Mouse (Mus musculus) midbrain, embryonic 11.5 days (tissue): ENCODE results near the gene Otof. TPM values are rescaled to one million over a fixed set of nuclear protein-coding genes. Genes with fewer than 3 reads are reported as not detected.

Experiments
- ATAC-seq: fragments of 200-750 bp; cut with Nextera tagmentation; 2 replicates; pipeline ENCODE4 v1.8.0; 2017; ENCODE audit warnings: moderate TSS enrichment, moderate library complexity; ENCODE audit not compliant: low FRiP score
- DNase-seq: peaks from one replicate; pipeline ENCODE4 v3.0.0; 2015; ENCODE audit warnings: low spot score; ENCODE audit errors: missing footprints
- H3K27ac ChIP-seq: fragments of 300-500 bp; sonication (generic); 2 replicates; pipeline ENCODE4 v1.5.1; 2014; ENCODE audit warnings: low read depth, low read length
- H3K27me3 ChIP-seq: fragments of 300-500 bp; sonication (generic); 2 replicates; pipeline ENCODE4 v1.6.1; 2014; ENCODE audit warnings: mild to moderate bottlenecking, low read length, moderate library complexity, mixed read lengths; ENCODE audit not compliant: control insufficient read depth, insufficient read depth
- H3K36me3 ChIP-seq: fragments of 300-500 bp; sonication (generic); 2 replicates; pipeline ENCODE4 v1.6.1; 2014; ENCODE audit warnings: mild to moderate bottlenecking, low read length, moderate library complexity, mixed read lengths; ENCODE audit not compliant: control insufficient read depth, insufficient read depth
- H3K4me1 ChIP-seq: fragments of 300-500 bp; sonication (generic); 2 replicates; pipeline ENCODE4 v1.6.1; 2014; ENCODE audit warnings: low read length; ENCODE audit not compliant: control insufficient read depth, insufficient read depth
- H3K4me2 ChIP-seq: fragments of 300-500 bp; sonication (generic); 2 replicates; pipeline ENCODE4 v1.6.1; 2014; ENCODE audit warnings: mild to moderate bottlenecking, moderate library complexity
- H3K4me3 ChIP-seq: fragments of 300-500 bp; sonication (generic); 2 replicates; pipeline ENCODE4 v1.5.1; 2014; ENCODE audit warnings: low read depth, low read length
- H3K9ac ChIP-seq: fragments of 300-500 bp; sonication (generic); 2 replicates; pipeline ENCODE4 v1.6.1; 2014; ENCODE audit warnings: low read length
- H3K9me3 ChIP-seq: fragments of 300-500 bp; sonication (generic); 2 replicates; pipeline ENCODE4 v1.6.1; 2016; ENCODE audit warnings: low read length; ENCODE audit not compliant: control insufficient read depth
- WGBS: fragments of 180-500 bp; shearing (Covaris S2); extraction: QIAGEN DNeasy Blood & Tissue Kit; methylation state at CpG from one replicate; pipeline ENCODE4 v1.1.7; 2014; 5-methylcytosine and 5-hydroxymethylcytosine counted together
- polyA plus RNA-seq: library from polyadenylated mRNA; unstranded; fragments of >200 nt; fragmentation: Nextera tagmentation; extraction: Ambion mirVana; gene quantifications from 2 replicates; pipeline ENCODE4 v1.2.1, GENCODE M21; 2014

The Otof gene
- polyA plus RNA-seq, 1 experiment from 2014 or later = 0.59 TPM

DNA sequence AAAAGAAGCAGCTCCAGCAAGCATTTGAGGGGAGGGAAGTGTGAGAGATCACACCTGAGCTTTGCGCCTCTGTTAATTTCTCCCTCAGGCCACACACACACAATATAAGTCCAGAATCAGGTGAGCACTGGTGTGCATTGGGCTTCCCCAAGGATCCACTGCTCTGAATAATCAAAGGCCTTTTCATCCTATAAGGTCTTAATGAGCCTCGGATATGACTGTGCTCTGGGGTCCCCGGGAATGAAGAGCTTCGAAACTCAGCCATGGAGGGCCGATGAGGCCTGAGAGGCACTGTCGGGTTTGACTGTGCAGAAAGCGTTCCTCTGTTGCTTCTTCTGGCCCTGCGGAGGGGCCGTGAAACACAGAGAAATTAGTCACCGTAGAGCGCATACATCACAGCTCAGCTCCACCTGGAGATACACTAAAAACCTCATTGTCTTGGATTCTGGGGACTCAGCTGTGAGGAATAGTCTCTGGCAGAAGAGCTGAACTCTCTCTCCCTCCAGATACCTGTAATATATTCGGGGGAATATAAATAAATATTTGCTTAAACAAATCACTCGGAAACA, 17.3 kb downstream of the Otof start:
- no peak overlapping the region for H3K4me2 ChIP-seq
- ATAC-seq = no peak
- H3K27me3 ChIP-seq = no peaks in the 10 kb centered on the region
- 85% methylated on average over 13 of the region's 13 CpGs for WGBS
- no peak overlapping the region for H3K9ac ChIP-seq
- H3K36me3 ChIP-seq = no peaks in the 10 kb centered on the region
- no peaks in the 10 kb centered on the region for H3K4me1 ChIP-seq
- no peak overlapping the region for H3K4me3 ChIP-seq
- no peak for DNase-seq
- no peak overlapping the region for H3K27ac ChIP-seq
- H3K9me3 ChIP-seq = no peaks in the 10 kb centered on the region

DNA sequence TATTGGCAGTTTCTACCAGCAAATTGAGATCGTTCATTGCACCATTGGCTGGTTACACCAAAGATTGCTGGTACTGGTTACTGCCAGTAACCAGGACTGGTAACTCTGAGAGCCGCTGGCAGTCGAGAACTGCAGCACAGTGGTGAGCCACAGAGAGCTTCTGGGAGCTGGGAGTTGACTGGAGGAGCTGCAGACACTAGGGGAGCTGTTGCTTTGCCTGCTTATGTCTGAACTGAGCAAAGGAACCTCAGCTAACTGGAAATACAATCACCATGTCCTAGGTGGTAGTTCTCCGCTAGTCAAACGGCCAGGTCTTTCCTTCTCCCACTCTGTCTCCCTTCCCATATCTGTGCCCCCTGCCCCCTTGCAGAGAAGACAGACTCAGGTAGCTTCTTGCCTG, 19.5 kb downstream of the Otof start:
- DNase-seq (no peak), ATAC-seq (no peak)
- Histone ChIP-seq H3K4me2 (no peak overlapping the region), H3K27ac (no peak overlapping the region), H3K27me3 (no peaks in the 10 kb centered on the region), H3K4me3 (no peak overlapping the region), H3K36me3 (no peaks in the 10 kb centered on the region), H3K9ac (no peak overlapping the region), H3K9me3 (no peaks in the 10 kb centered on the region), H3K4me1 (no peaks in the 10 kb centered on the region)
- WGBS = 72% methylated on average over 5 of the region's 5 CpGs

- Histone ChIP-seq H3K4me3 (no peak overlapping the region), H3K9me3 (no peaks in the 10 kb centered on the region), H3K4me1 (no peaks in the 10 kb centered on the region), H3K27ac (no peak overlapping the region), H3K9ac (no peak overlapping the region), H3K4me2 (no peak overlapping the region), H3K27me3 (no peaks in the 10 kb centered on the region), H3K36me3 (no peaks in the 10 kb centered on the region)
- 90% methylated on average over 8 of the region's 8 CpGs for WGBS
- no peak for ATAC-seq
- no peak for DNase-seq
Observed at GRCm38 (mm10) chr5:30440308-30440906, 21.3 kb downstream of the Otof start.

DNA sequence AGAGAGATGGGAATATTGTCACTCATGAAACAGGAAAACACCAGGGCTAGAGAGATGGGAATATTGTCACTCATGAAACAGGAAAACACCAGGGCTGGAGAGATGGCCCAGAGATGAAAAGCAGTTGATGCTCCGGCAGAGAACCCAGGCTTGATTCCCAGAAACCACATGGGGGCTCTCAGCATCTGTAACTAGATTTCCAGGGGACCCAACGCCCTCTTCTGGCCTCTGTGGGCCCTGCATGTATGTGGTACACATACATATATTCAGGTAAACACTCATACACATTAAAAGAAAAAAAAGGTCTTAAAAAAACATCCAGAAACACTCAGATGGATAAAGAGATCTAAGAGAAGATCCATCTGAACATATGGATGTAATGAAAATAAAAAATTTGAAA, 22.8 kb downstream of the Otof start:
- ATAC-seq (no peak), DNase-seq (no peak)
- no peak overlapping the region for H3K27ac ChIP-seq
- no peaks in the 10 kb centered on the region for H3K4me1 ChIP-seq
- H3K4me3 ChIP-seq = no peak overlapping the region
- WGBS = 40% methylated on average over 2 of the region's 2 CpGs
- no peaks in the 10 kb centered on the region for H3K27me3 ChIP-seq
- no peak overlapping the region for H3K4me2 ChIP-seq
- H3K36me3 ChIP-seq = no peaks in the 10 kb centered on the region
- H3K9ac ChIP-seq = no peak overlapping the region
- H3K9me3 ChIP-seq = no peaks in the 10 kb centered on the region

DNA sequence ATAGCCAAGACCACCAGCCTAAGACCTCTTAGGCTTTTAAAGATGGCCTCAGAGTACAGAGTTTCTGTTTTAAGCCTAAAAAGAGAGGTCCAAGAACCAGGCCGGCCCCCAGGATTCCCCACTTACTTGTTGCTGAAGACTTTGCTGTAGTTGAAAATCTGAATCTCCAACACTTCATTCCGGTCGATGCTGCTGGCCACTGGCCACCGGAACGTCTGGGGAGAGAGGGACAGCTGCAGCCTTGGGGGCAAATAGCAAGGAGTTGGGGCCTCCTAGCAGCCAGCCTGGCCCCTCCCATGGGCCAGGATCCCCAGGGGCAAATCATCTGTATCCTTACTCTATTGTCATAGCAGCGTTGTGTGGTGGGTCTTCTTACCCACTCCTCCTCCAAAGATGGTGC, 34.3 kb downstream of the Otof start:
- no peak overlapping the region for H3K4me2 ChIP-seq
- H3K4me1 ChIP-seq = no peaks in the 10 kb centered on the region
- no peak overlapping the region for H3K9ac ChIP-seq
- 90% methylated on average over 6 of the region's 6 CpGs for WGBS
- H3K27ac ChIP-seq = no peak overlapping the region
- DNase-seq (no peak), ATAC-seq (no peak)
- no peaks in the 10 kb centered on the region for H3K27me3 ChIP-seq
- H3K4me3 ChIP-seq = no peak overlapping the region
- H3K36me3 ChIP-seq = no peaks in the 10 kb centered on the region
- no peaks in the 10 kb centered on the region for H3K9me3 ChIP-seq

DNA sequence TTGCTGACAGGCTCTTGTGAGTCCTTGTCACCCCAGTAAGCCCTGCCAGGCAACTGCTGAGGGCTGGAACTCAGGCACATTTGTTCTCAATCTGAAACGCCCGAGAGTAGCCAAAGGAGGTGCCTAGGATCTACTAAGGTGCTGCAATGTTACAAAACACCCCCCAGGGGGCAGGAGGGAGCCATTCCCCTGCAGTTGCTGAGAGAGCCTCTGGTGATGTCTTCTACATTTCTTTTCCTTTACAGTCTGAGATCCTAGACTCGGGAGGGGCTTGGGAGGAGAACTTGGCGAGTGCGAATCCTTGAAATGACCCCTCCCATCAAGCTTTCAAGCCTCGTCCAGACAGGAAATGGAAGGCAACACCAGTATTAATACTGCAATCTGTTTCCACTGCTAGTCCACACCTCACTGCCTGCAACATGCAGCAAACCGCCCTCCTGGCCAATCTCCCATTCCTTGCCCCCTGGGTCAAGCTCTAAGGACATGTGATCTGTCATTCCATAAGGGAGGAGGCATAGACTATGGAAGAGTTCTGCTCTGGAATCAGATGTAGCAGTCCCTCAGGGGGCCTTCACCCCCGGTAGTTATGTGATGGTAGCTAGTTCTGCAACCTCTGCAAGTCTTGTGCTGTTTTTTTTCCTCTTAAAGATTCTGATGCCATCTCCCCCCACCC, 38.0 kb downstream of the Otof start:
- H3K36me3 ChIP-seq = no peaks in the 10 kb centered on the region
- no peak overlapping the region for H3K4me3 ChIP-seq
- H3K4me1 ChIP-seq = no peaks in the 10 kb centered on the region
- no peak overlapping the region for H3K9ac ChIP-seq
- no peaks in the 10 kb centered on the region for H3K9me3 ChIP-seq
- ATAC-seq (no peak), DNase-seq (peak; percentile 90)
- 36% methylated on average over 8 of the region's 8 CpGs for WGBS
- H3K27ac ChIP-seq = no peak overlapping the region
- H3K27me3 ChIP-seq = no peaks in the 10 kb centered on the region
- H3K4me2 ChIP-seq = no peak overlapping the region

GRCm38 (mm10) chr5:30423121-30423520, 38.6 kb downstream of the Otof start:
- Histone ChIP-seq H3K4me3 (no peak overlapping the region), H3K4me1 (no peaks in the 10 kb centered on the region), H3K9me3 (no peaks in the 10 kb centered on the region), H3K27me3 (no peaks in the 10 kb centered on the region), H3K4me2 (no peak overlapping the region), H3K27ac (no peak overlapping the region), H3K9ac (no peak overlapping the region), H3K36me3 (no peaks in the 10 kb centered on the region)
- DNase-seq (no peak), ATAC-seq (no peak)
- WGBS = 80% methylated on average over 4 of the region's 4 CpGs

DNA sequence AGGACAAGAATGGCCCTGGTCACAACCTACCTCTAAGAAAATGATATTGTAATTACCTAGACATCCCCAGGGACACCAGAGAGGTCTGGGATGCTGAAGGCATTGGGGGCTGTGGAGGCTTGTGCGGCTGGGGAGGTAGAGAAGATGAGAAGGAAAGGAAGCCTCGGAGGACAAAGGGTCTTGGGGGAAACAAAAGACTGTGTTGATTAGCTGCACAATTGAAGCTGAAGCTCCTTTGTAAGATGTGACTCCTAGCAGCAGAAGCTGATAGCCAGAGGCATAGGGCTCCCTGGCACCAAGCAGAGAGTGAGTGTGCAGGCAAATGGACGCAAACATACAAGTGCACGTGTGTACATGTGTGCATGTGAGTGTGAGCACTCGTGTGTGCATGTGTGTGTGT, 45.1 kb downstream of the Otof start:
- WGBS = 28% methylated on average over 5 of the region's 5 CpGs
- no peak overlapping the region for H3K4me2 ChIP-seq
- H3K4me3 ChIP-seq = no peak overlapping the region
- no peak for ATAC-seq
- no peak overlapping the region for H3K27ac ChIP-seq
- H3K36me3 ChIP-seq = no peaks in the 10 kb centered on the region
- no peaks in the 10 kb centered on the region for H3K27me3 ChIP-seq
- no peaks in the 10 kb centered on the region for H3K9me3 ChIP-seq
- no peak overlapping the region for H3K9ac ChIP-seq
- DNase-seq = no peak
- H3K4me1 ChIP-seq = no peaks in the 10 kb centered on the region

DNA sequence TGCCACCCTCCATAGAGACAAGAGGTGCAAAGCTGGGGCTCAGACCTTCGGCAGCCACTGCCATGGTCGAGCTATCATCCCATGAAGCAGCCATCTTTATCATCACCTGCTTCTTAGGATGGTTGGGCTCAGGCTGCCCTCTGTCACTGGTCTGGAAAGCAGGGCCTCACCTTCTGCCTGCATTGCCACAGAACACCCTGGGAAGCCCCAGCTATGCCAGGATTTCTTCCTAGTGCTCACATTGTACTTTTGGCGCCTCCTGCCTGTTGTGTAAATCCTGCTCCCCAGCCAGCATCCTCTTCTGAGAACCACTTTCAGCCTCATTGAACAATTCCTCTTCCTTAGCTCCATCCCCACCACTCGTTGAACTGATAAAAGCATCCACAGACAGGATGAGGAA, 45.9 kb downstream of the Otof start:
- 63% methylated on average over 4 of the region's 4 CpGs for WGBS
- H3K27ac ChIP-seq = no peak overlapping the region
- no peak overlapping the region for H3K9ac ChIP-seq
- H3K4me1 ChIP-seq = no peaks in the 10 kb centered on the region
- H3K9me3 ChIP-seq = no peaks in the 10 kb centered on the region
- DNase-seq (no peak), ATAC-seq (no peak)
- no peaks in the 10 kb centered on the region for H3K36me3 ChIP-seq
- no peak overlapping the region for H3K4me2 ChIP-seq
- no peaks in the 10 kb centered on the region for H3K27me3 ChIP-seq
- H3K4me3 ChIP-seq = no peak overlapping the region
